Mouse (Mus musculus) heart, embryonic 10.5 days (tissue): ENCODE measurements around the gene Samd4b. TPM values are rescaled to one million over a fixed set of nuclear protein-coding genes. Genes with fewer than 3 reads are reported as not detected.
"Not testable (repeated sequence)": the region's sequence is repeated elsewhere in the genome, so short reads cannot be mapped to it uniquely, and the experiment has no call there.

Experiments
- DNase-seq: peaks from one replicate; pipeline ENCODE4 v3.0.0-alpha.2; 2017; ENCODE audit warnings: low spot score
- H3K27ac ChIP-seq: fragments of 300-500 bp; sonication (generic); 2 replicates; pipeline ENCODE4 v1.5.1; 2016; ENCODE audit warnings: mild to moderate bottlenecking
- H3K27me3 ChIP-seq: fragments of 300-500 bp; sonication (generic); 2 replicates; pipeline ENCODE4 v1.6.1; 2016; ENCODE audit warnings: mild to moderate bottlenecking; ENCODE audit not compliant: poor library complexity, insufficient read depth, severe bottlenecking
- H3K36me3 ChIP-seq: fragments of 300-500 bp; sonication (generic); 2 replicates; pipeline ENCODE4 v1.6.1; 2016; ENCODE audit warnings: mild to moderate bottlenecking, moderate library complexity
- H3K4me1 ChIP-seq: fragments of 300-500 bp; sonication (generic); 2 replicates; pipeline ENCODE4 v1.6.1; 2016; ENCODE audit warnings: mild to moderate bottlenecking
- H3K4me3 ChIP-seq: fragments of 300-500 bp; sonication (generic); 2 replicates; pipeline ENCODE4 v1.5.1; 2016; ENCODE audit warnings: mild to moderate bottlenecking, moderate library complexity
- H3K9me3 ChIP-seq: fragments of 300-500 bp; sonication (generic); 2 replicates; pipeline ENCODE4 v1.6.1; 2016; ENCODE audit warnings: mild to moderate bottlenecking, moderate library complexity
- WGBS: fragments of 180-500 bp; shearing (Covaris S2); methylation state at CpG from one replicate; pipeline ENCODE4 v1.1.7; 2016; 5-methylcytosine and 5-hydroxymethylcytosine counted together
- polyA plus RNA-seq: library from polyadenylated mRNA; unstranded; fragments of >200 nt; fragmentation: Nextera tagmentation; extraction: Ambion mirVana; gene quantifications from 2 replicates; pipeline ENCODE4 v1.2.1, GENCODE M21; 2016

Gene Samd4b
- polyA plus RNA-seq, 1 experiment from 2014 or later: 29.7 TPM

GRCm38 (mm10) chr7:28546649-28547048, 51.3 kb downstream of the Samd4b start:
- Histone ChIP-seq H3K36me3 (no peaks in the 10 kb centered on the region), H3K27ac (0 out of 2 replicates have a peak overlapping the region, but pooled peaks have one; percentile 16), H3K27me3 (peaks cover 67% of the 10 kb centered on the region), H3K4me3 (peak overlapping the region; percentile 53), H3K4me1 (peaks cover 27% of the 10 kb centered on the region), H3K9me3 (no peaks in the 10 kb centered on the region)
- WGBS: 1% methylated on average over 22 of the region's 22 CpGs
- DNase-seq: no peak

GRCm38 (mm10) chr7:28545891-28546210, 52.1 kb downstream of the Samd4b start:
- H3K27ac ChIP-seq: no peak overlapping the region
- 48% methylated on average over 7 of the region's 7 CpGs for WGBS
- peaks cover 27% of the 10 kb centered on the region for H3K4me1 ChIP-seq
- H3K36me3 ChIP-seq: no peaks in the 10 kb centered on the region
- H3K9me3 ChIP-seq: no peaks in the 10 kb centered on the region
- DNase-seq: no peak
- no peak overlapping the region; the same call in 1 of the 2 replicates for H3K4me3 ChIP-seq
- H3K27me3 ChIP-seq: peaks cover 67% of the 10 kb centered on the region

- DNase-seq: peak; percentile 82
- H3K4me1 ChIP-seq: peaks cover 27% of the 10 kb centered on the region
- peaks cover 67% of the 10 kb centered on the region for H3K27me3 ChIP-seq
- WGBS: 20% methylated on average over 14 of the region's 14 CpGs
- no peak overlapping the region for H3K27ac ChIP-seq
- no peaks in the 10 kb centered on the region for H3K36me3 ChIP-seq
- H3K4me3 ChIP-seq: no peak overlapping the region
- H3K9me3 ChIP-seq: no peaks in the 10 kb centered on the region
These were observed 52.7 kb downstream of the Samd4b start for GRCm38 (mm10) chr7:28545048-28545890.

GRCm38 (mm10) chr7:28544051-28544601, 53.8 kb downstream of the Samd4b start:
- Histone ChIP-seq H3K4me1 (peaks cover 27% of the 10 kb centered on the region), H3K4me3 (peak overlapping the region; percentile 48), H3K27me3 (peaks cover 67% of the 10 kb centered on the region), H3K9me3 (no peaks in the 10 kb centered on the region), H3K36me3 (no peaks in the 10 kb centered on the region), H3K27ac (0 out of 2 replicates have a peak overlapping the region, but pooled peaks have one; percentile 12)
- WGBS: 7% methylated on average over 27 of the region's 27 CpGs
- no peak for DNase-seq

- peaks cover 14% of the 10 kb centered on the region for H3K4me1 ChIP-seq
- no peak for DNase-seq
- H3K36me3 ChIP-seq: no peaks in the 10 kb centered on the region
These were observed 57.4 kb downstream of the Samd4b start, which contains the start of gene Sycn for GRCm38 (mm10) chr7:28540526-28540925. Sycn (plus strand) TSS chr7:28540885.

GRCm38 (mm10) chr7:28538886-28539285, 59.1 kb downstream of the Samd4b start:
- H3K4me1 ChIP-seq, H3K4me3 ChIP-seq, H3K36me3 ChIP-seq, H3K9me3 ChIP-seq, DNase-seq, H3K27ac ChIP-seq: not testable (repeated sequence)
- WGBS: 86% methylated on average over 6 of the region's 6 CpGs
- peaks cover 18% of the 10 kb centered on the region for H3K27me3 ChIP-seq

More at GRCm38 (mm10) chr7:28540526-28540925, 57.4 kb downstream of the Samd4b start, which contains the start of gene Sycn:
- Histone ChIP-seq H3K4me3 (no peak within 1 kb of the TSS), H3K27me3 (peaks cover 34% of the 10 kb centered on the region), H3K9me3 (no peaks in the 10 kb centered on the region), H3K27ac (no peak within 1 kb of the TSS)
- whole genome bisulfite sequencing: 57% methylated on average over 4 of the region's 4 CpGs

GRCm38 (mm10) chr7:28532005-28532404, 65.9 kb downstream of the Samd4b start:
- no peaks in the 10 kb centered on the region for H3K9me3 ChIP-seq
- 74% methylated on average over 8 of the region's 8 CpGs for WGBS
- peaks cover 8% of the 10 kb centered on the region; the same call in 1 of the 2 replicates for H3K4me1 ChIP-seq
- H3K27me3 ChIP-seq: 0 out of 2 replicates have a peak, but pooled peaks cover 7% of the 10 kb centered on the region
- DNase-seq: no peak
- no peak overlapping the region for H3K27ac ChIP-seq
- H3K4me3 ChIP-seq: no peak overlapping the region
- H3K36me3 ChIP-seq: no peaks in the 10 kb centered on the region

- peaks cover 8% of the 10 kb centered on the region; the same call in 1 of the 2 replicates for H3K4me1 ChIP-seq
- no peaks in the 10 kb centered on the region for H3K9me3 ChIP-seq
- peaks cover 11% of the 10 kb centered on the region; the same call in 1 of the 2 replicates for H3K27me3 ChIP-seq
- DNase-seq: peak; percentile 86
- H3K36me3 ChIP-seq: no peaks in the 10 kb centered on the region
- no peak overlapping the region for H3K4me3 ChIP-seq
- H3K27ac ChIP-seq: no peak overlapping the region
- WGBS: 6% methylated on average over 19 of the region's 19 CpGs
These were observed 69.8 kb downstream of the Samd4b start for GRCm38 (mm10) chr7:28527922-28528719.

GRCm38 (mm10) chr7:28522536-28522935, 75.4 kb downstream of the Samd4b start, which contains the start of gene Ifnl3:
Ifnl3 (plus strand) TSS chr7:28522836.
- not testable (repeated sequence) for H3K27ac ChIP-seq, H3K36me3 ChIP-seq, H3K27me3 ChIP-seq, H3K4me3 ChIP-seq, H3K9me3 ChIP-seq, DNase-seq, H3K4me1 ChIP-seq
- whole genome bisulfite sequencing: 69% methylated on average over 5 of the region's 6 CpGs

GRCm38 (mm10) chr7:28511441-28511840, 86.5 kb downstream of the Samd4b start:
- Histone ChIP-seq H3K36me3 (no peaks in the 10 kb centered on the region), H3K9me3 (no peaks in the 10 kb centered on the region), H3K4me3 (no peak overlapping the region), H3K4me1 (no peaks in the 10 kb centered on the region), H3K27ac (no peak overlapping the region), H3K27me3 (no peaks in the 10 kb centered on the region)
- 70% methylated on average over 8 of the region's 8 CpGs for WGBS
- DNase-seq: no peak

GRCm38 (mm10) chr7:28510405-28510974, 87.5 kb downstream of the Samd4b start, which contains the start of gene Ifnl2:
Ifnl2 (minus strand) TSS chr7:28510455.
- not testable (repeated sequence) for H3K4me1 ChIP-seq, H3K4me3 ChIP-seq, H3K27ac ChIP-seq, H3K9me3 ChIP-seq, DNase-seq, H3K36me3 ChIP-seq, H3K27me3 ChIP-seq
- 61% methylated on average over 8 of the region's 8 CpGs for WGBS

- not testable (repeated sequence) for H3K36me3 ChIP-seq, H3K27ac ChIP-seq, H3K27me3 ChIP-seq, H3K9me3 ChIP-seq, H3K4me3 ChIP-seq, H3K4me1 ChIP-seq, DNase-seq
- WGBS: 53% methylated on average over 2 of the region's 2 CpGs
These were observed 88.8 kb downstream of the Samd4b start for GRCm38 (mm10) chr7:28509121-28509520.
